Mouse (Mus musculus) bone marrow, adult 2 months (tissue): ENCODE measurements around the gene Nuf2. TPM values are rescaled to one million over a fixed set of nuclear protein-coding genes. Genes with fewer than 3 reads are reported as not detected.
A peak's percentile ranks its signal among the peaks of the same experiment; 100 is the strongest.

ENCODE experiments used
- H3K27ac ChIP-seq: fragments of 200-500 bp; 2 replicates; pipeline ENCODE4 v1.5.1; 2012; ENCODE audit warnings: low read depth, mild to moderate bottlenecking, control low read depth, inconsistent platforms, low read length; ENCODE audit not compliant: control insufficient read depth, poor library complexity, insufficient read depth
- H3K4me1 ChIP-seq: fragments of 200-500 bp; 2 replicates; pipeline ENCODE4 v1.6.1; 2011; ENCODE audit warnings: low read length; ENCODE audit not compliant: control insufficient read depth, insufficient read depth
- H3K4me3 ChIP-seq: fragments of 200-500 bp; replicated peaks from 2 replicates; pipeline ENCODE3; 2011; ENCODE audit warnings: mild to moderate bottlenecking, low read depth, low read length, control low read depth; ENCODE audit not compliant: control insufficient read depth
- CTCF ChIP-seq: fragments of 200-500 bp; IDR thresholded peaks from 2 replicates; pipeline ENCODE4 v1.5.1; 2011; ENCODE audit warnings: low read length, control low read depth; ENCODE audit not compliant: control insufficient read depth, insufficient read depth
- POLR2A ChIP-seq: fragments of 200-500 bp; IDR thresholded peaks from 2 replicates; pipeline ENCODE4 v1.6.1; 2011; ENCODE audit warnings: low read depth, mild to moderate bottlenecking, control low read depth, low read length, borderline replicate concordance; ENCODE audit not compliant: control insufficient read depth
- WGBS: fragments of 180-500 bp; shearing (Covaris S2); methylation state at CpG from one replicate; pipeline ENCODE4 v1.1.7; 2018; 5-methylcytosine and 5-hydroxymethylcytosine counted together
- polyA plus RNA-seq: library from polyadenylated mRNA; stranded (reverse); fragments of >200 nt; gene quantifications from 2 replicates; pipeline ENCODE4 v1.2.4, GENCODE M21; 2011; ENCODE audit warnings: low replicate concordance; ENCODE audit not compliant: missing spikeins, insufficient read depth, insufficient read length

The Nuf2 gene
- polyA plus RNA-seq, result 47.6 and 55.6 TPM in 2 replicates

DNA sequence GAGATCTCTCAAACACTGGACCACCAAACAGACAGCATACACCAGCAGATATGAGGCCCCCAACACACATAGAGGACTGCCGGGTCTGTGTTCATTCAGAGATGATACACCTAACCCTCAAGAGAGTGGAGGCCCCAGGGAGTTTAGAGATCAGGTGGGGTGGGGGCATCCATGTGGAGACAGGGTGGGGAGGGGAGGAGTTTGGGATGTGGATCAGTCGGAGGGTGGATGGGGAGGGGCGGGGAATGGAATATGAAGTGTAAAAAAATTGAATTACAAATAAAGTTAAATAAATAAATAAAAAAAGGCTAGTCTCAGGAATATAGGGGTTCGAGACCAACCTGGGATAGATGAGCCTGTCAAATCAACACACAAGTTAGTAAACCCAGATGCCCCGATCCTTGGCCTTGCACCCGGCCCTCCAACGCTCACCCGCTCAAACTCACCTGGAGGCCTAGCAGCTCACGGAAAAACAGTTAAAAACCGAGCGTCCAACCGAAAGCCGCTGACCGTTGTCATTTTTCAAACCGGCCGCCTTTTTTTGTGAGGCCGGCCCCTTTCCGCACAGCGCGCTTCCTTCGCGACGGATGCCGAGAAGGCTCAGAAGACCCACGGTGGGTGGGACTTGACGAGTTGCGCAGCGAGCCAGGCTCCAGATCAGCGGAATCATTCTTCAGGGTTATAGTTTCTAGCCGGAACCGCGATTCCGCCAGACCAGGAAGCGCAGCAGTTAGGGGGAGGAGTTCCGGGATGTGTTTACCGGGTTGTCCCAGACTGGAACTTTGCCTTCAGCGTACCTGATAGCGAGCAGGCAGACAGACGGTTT, at the start of gene Nuf2:
Nuf2 (minus strand) TSS at position 589 of the 826 bp plus-strand sequence.
- peak within 1 kb of the TSS; percentile 92 for H3K4me3 ChIP-seq
- H3K4me1 ChIP-seq, result no peaks in the 10 kb centered on the region; the same call in 1 of the 2 replicates
- TF ChIP-seq POLR2A, result peak; percentile 58
- peak; percentile 15; the same call in 1 of the 2 replicates for TF ChIP-seq CTCF
- H3K27ac ChIP-seq, result peak within 1 kb of the TSS; percentile 64
- WGBS, result under 1% methylated on average over 39 of the region's 39 CpGs

GRCm38 (mm10) chr1:169579572-169579971, 48.3 kb upstream of the Nuf2 start:
- H3K4me3 ChIP-seq, result no peak overlapping the region
- WGBS, result 80% methylated on average over 3 of the region's 3 CpGs
- H3K4me1 ChIP-seq, result no peaks in the 10 kb centered on the region
- TF ChIP-seq POLR2A (no peak), CTCF (no peak)
- H3K27ac ChIP-seq, result no peak overlapping the region

DNA sequence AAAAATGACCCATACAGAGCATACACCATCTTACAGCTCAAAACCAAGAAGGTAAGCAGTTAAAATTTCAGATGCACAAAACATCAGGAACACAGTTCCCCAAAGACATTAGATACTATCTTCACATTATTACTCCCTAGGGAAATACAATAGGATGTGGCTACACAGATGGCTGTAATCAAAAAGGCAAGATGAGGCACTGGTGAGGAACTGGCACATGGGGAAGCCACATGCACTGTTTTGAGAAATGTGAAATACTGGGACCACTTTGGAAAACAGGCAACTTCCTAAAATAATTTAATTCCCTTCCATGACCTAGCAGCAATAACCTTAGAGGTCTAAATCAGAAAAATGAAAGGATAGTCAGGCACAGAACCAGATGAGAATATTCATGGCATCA, 42.9 kb upstream of the Nuf2 start:
- Histone ChIP-seq H3K4me3 (no peak overlapping the region), H3K4me1 (no peaks in the 10 kb centered on the region), H3K27ac (no peak overlapping the region)
- TF ChIP-seq CTCF, result no peak

GRCm38 (mm10) chr1:169555621-169556020, 24.4 kb upstream of the Nuf2 start:
- WGBS, result 83% methylated on average over 2 of the region's 2 CpGs
- Histone ChIP-seq H3K4me3 (no peak overlapping the region), H3K27ac (no peak overlapping the region), H3K4me1 (no peaks in the 10 kb centered on the region)
- TF ChIP-seq POLR2A, result no peak
- no peak for TF ChIP-seq CTCF

- Histone ChIP-seq H3K4me1 (no peaks in the 10 kb centered on the region), H3K27ac (no peak overlapping the region), H3K4me3 (no peak overlapping the region)
- WGBS, result 70% methylated on average over 4 of the region's 4 CpGs
- TF ChIP-seq CTCF, result no peak
- no peak for TF ChIP-seq POLR2A
Measured at GRCm38 (mm10) chr1:169555019-169555418, 23.8 kb upstream of the Nuf2 start.

GRCm38 (mm10) chr1:169553446-169553845, 22.2 kb upstream of the Nuf2 start:
- TF ChIP-seq CTCF (no peak), POLR2A (no peak)
- Histone ChIP-seq H3K4me3 (no peak overlapping the region), H3K4me1 (no peaks in the 10 kb centered on the region), H3K27ac (no peak overlapping the region)
- 76% methylated on average over 7 of the region's 7 CpGs for WGBS

- TF ChIP-seq CTCF, result no peak
- no peak for TF ChIP-seq POLR2A
- 33% methylated on average over 6 of the region's 6 CpGs for WGBS
- Histone ChIP-seq H3K4me3 (no peak overlapping the region), H3K27ac (no peak overlapping the region), H3K4me1 (no peaks in the 10 kb centered on the region)
Measured at GRCm38 (mm10) chr1:169540415-169540814, 9.2 kb upstream of the Nuf2 start.

DNA sequence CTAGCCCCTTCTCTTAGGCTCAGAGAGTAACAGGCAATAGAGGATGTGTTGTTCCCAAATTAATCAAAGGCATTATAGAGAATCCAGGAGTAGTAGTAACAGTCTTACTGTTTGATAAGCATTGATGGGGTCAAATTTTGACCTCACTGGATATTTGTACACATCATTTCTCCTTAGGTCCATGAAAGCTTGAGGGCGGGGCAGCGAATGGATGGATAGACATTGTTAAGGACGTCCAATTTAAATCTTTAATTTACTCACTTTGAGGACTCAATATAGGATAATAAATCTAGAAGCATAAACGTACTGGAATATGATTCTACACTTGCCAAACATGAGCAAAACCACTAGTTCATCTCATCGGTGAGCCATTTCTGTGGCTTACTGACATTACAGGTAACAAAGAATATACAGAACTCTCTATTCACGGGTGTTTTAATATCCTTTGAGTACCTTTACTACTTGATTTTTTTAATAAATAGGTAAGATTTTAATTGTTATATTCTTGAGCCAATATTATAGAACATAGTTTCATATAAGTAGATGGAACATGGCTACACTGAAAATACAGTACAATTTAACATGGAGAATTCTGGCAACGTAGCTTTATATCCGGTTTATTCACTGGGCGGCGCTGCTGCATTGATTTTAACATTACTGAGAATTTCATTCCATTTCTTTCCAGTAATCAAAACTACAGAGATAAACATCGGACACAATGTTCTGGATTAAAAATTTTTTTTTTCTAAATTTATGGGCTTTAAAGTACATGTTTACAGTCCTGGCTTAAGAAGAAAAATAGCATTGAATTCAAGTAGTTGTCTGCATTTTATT, 655 bp upstream of the Nuf2 start:
- H3K4me3 ChIP-seq, result peak overlapping the region; percentile 92
- 15% methylated on average over 11 of the region's 11 CpGs for WGBS
- no peak for TF ChIP-seq POLR2A
- TF ChIP-seq CTCF, result no peak
- no peaks in the 10 kb centered on the region; the same call in 1 of the 2 replicates for H3K4me1 ChIP-seq
- H3K27ac ChIP-seq, result peak overlapping the region; percentile 49
